Mouse (Mus musculus) bone marrow, adult 2 months (tissue): ENCODE data around the gene Olfr195. TPM values are rescaled to one million over a fixed set of nuclear protein-coding genes. Genes with fewer than 3 reads are reported as not detected.
"Not testable (repeated sequence)": the region's sequence is repeated elsewhere in the genome, so short reads cannot be mapped to it uniquely, and the experiment has no call there.

Experiments
- H3K27ac ChIP-seq: fragments of 200-500 bp; 2 replicates; pipeline ENCODE4 v1.5.1; 2012; ENCODE audit warnings: low read depth, mild to moderate bottlenecking, control low read depth, inconsistent platforms, low read length; ENCODE audit not compliant: control insufficient read depth, poor library complexity, insufficient read depth
- H3K4me1 ChIP-seq: fragments of 200-500 bp; 2 replicates; pipeline ENCODE4 v1.6.1; 2011; ENCODE audit warnings: low read length; ENCODE audit not compliant: control insufficient read depth, insufficient read depth
- H3K4me3 ChIP-seq: fragments of 200-500 bp; replicated peaks from 2 replicates; pipeline ENCODE3; 2011; ENCODE audit warnings: mild to moderate bottlenecking, low read depth, low read length, control low read depth; ENCODE audit not compliant: control insufficient read depth
- CTCF ChIP-seq: fragments of 200-500 bp; IDR thresholded peaks from 2 replicates; pipeline ENCODE4 v1.5.1; 2011; ENCODE audit warnings: low read length, control low read depth; ENCODE audit not compliant: control insufficient read depth, insufficient read depth
- POLR2A ChIP-seq: fragments of 200-500 bp; IDR thresholded peaks from 2 replicates; pipeline ENCODE4 v1.6.1; 2011; ENCODE audit warnings: low read depth, mild to moderate bottlenecking, control low read depth, low read length, borderline replicate concordance; ENCODE audit not compliant: control insufficient read depth
- WGBS: fragments of 180-500 bp; shearing (Covaris S2); methylation state at CpG from one replicate; pipeline ENCODE4 v1.1.7; 2018; 5-methylcytosine and 5-hydroxymethylcytosine counted together
- polyA plus RNA-seq: library from polyadenylated mRNA; stranded (reverse); fragments of >200 nt; gene quantifications from 2 replicates; pipeline ENCODE4 v1.2.4, GENCODE M21; 2011; ENCODE audit warnings: low replicate concordance; ENCODE audit not compliant: missing spikeins, insufficient read depth, insufficient read length

Olfr195 gene
- not detected in 2 replicates for polyA plus RNA-seq

GRCm38 (mm10) chr16:59146746-59147145 lies at the start of gene Olfr195:
Olfr195 (plus strand) TSS chr16:59147046.
- TF ChIP-seq POLR2A (no peak), CTCF (no peak)
- H3K4me1 ChIP-seq: no peaks in the 10 kb centered on the region
- WGBS: 77% methylated on average over 1 of the region's 1 CpGs
- no peak within 1 kb of the TSS for H3K27ac ChIP-seq
- H3K4me3 ChIP-seq: no peak within 1 kb of the TSS

GRCm38 (mm10) chr16:59105312-59105711 lies 41.5 kb upstream of the Olfr195 start:
- TF ChIP-seq CTCF (no peak), POLR2A (no peak)
- no peak overlapping the region for H3K4me3 ChIP-seq
- H3K27ac ChIP-seq: no peak overlapping the region
- no peaks in the 10 kb centered on the region for H3K4me1 ChIP-seq
- WGBS: 64% methylated on average over 2 of the region's 2 CpGs

- H3K27ac ChIP-seq, H3K4me3 ChIP-seq, H3K4me1 ChIP-seq: not testable (repeated sequence)
- 50% methylated on average over 5 of the region's 5 CpGs for WGBS
These were observed 38.3 kb upstream of the Olfr195 start for GRCm38 (mm10) chr16:59108522-59108921.

GRCm38 (mm10) chr16:59111781-59112180 lies 35.1 kb upstream of the Olfr195 start, which contains the start of gene Olfr193:
Olfr193 (minus strand) TSS chr16:59111881.
- TF ChIP-seq CTCF: no peak
- no peak for TF ChIP-seq POLR2A
- Histone ChIP-seq H3K4me1 (no peaks in the 10 kb centered on the region), H3K4me3 (no peak within 1 kb of the TSS), H3K27ac (no peak within 1 kb of the TSS)
- 70% methylated on average over 1 of the region's 1 CpGs for WGBS

GRCm38 (mm10) chr16:59120969-59121368 lies 25.9 kb upstream of the Olfr195 start, which contains the start of gene Olfr194:
Olfr194 (minus strand) TSS chr16:59121069.
- no peaks in the 10 kb centered on the region for H3K4me1 ChIP-seq
- H3K4me3 ChIP-seq: no peak within 1 kb of the TSS
- no peak within 1 kb of the TSS for H3K27ac ChIP-seq
- no peak for TF ChIP-seq POLR2A
- no peak for TF ChIP-seq CTCF

- no peaks in the 10 kb centered on the region for H3K4me1 ChIP-seq
- no peak for TF ChIP-seq CTCF
- no peak for TF ChIP-seq POLR2A
- no peak overlapping the region for H3K27ac ChIP-seq
- 79% methylated on average over 1 of the region's 1 CpGs for WGBS
- H3K4me3 ChIP-seq: no peak overlapping the region
These were observed 16.1 kb upstream of the Olfr195 start for GRCm38 (mm10) chr16:59130740-59131139.

GRCm38 (mm10) chr16:59141105-59141504 lies 5.7 kb upstream of the Olfr195 start:
- TF ChIP-seq CTCF (no peak), POLR2A (no peak)
- H3K4me1 ChIP-seq: no peaks in the 10 kb centered on the region
- H3K4me3 ChIP-seq: no peak overlapping the region
- no peak overlapping the region for H3K27ac ChIP-seq

GRCm38 (mm10) chr16:59151996-59152395 lies 5.2 kb downstream of the Olfr195 start:
- no peaks in the 10 kb centered on the region for H3K4me1 ChIP-seq
- WGBS: 74% methylated on average over 2 of the region's 2 CpGs
- no peak overlapping the region for H3K27ac ChIP-seq
- TF ChIP-seq CTCF: no peak
- TF ChIP-seq POLR2A: no peak
- H3K4me3 ChIP-seq: no peak overlapping the region

- Histone ChIP-seq H3K4me3 (no peak within 1 kb of the TSS), H3K27ac (no peak within 1 kb of the TSS), H3K4me1 (no peaks in the 10 kb centered on the region)
- TF ChIP-seq CTCF: no peak
- no peak for TF ChIP-seq POLR2A
- WGBS: 60% methylated on average over 3 of the region's 3 CpGs
These were observed 23.5 kb downstream of the Olfr195 start, which contains the start of gene Olfr196 for GRCm38 (mm10) chr16:59170354-59170753. Olfr196 (minus strand) TSS chr16:59170454.

Other genes starting within 250 kb of the Olfr195 start
- not detected in 2 replicates for gene Olfr181, start 218.3 kb upstream of the Olfr195 start, polyA plus RNA-seq
- gene Olfr180, start 217.7 kb upstream of the Olfr195 start, polyA plus RNA-seq: not detected in 2 replicates
- not detected in 2 replicates for gene Olfr183, start 151.7 kb upstream of the Olfr195 start, polyA plus RNA-seq
- not detected in 2 replicates for gene Olfr186, start 116.8 kb upstream of the Olfr195 start, polyA plus RNA-seq
- not detected in 2 replicates for gene Olfr187, start 107.3 kb upstream of the Olfr195 start, polyA plus RNA-seq
- gene Olfr190, start 69.0 kb upstream of the Olfr195 start, polyA plus RNA-seq: 0.32 TPM in 1 of 2 replicates, not detected in the other
- gene Olfr191, start 57.2 kb upstream of the Olfr195 start, polyA plus RNA-seq: not detected in 2 replicates
- not detected in 2 replicates for gene Olfr193, start 35.2 kb upstream of the Olfr195 start, polyA plus RNA-seq
- gene Olfr194, start 26.0 kb upstream of the Olfr195 start, polyA plus RNA-seq: not detected in 2 replicates
- gene Olfr196, start 23.4 kb downstream of the Olfr195 start, polyA plus RNA-seq: not detected in 2 replicates
- gene Olfr198, start 56.5 kb downstream of the Olfr195 start, polyA plus RNA-seq: not detected in 2 replicates
- gene Olfr199, start 72.7 kb downstream of the Olfr195 start, polyA plus RNA-seq: not detected in 2 replicates
- gene Olfr201, start 125.6 kb downstream of the Olfr195 start, polyA plus RNA-seq: not detected in 2 replicates
- gene Olfr202, start 139.7 kb downstream of the Olfr195 start, polyA plus RNA-seq: not detected in 2 replicates
- gene Olfr203, start 151.8 kb downstream of the Olfr195 start, polyA plus RNA-seq: not detected in 2 replicates
- not detected in 2 replicates for gene Olfr204, start 171.2 kb downstream of the Olfr195 start, polyA plus RNA-seq
- not detected in 2 replicates for gene Olfr205, start 184.1 kb downstream of the Olfr195 start, polyA plus RNA-seq
- gene Olfr206, start 202.2 kb downstream of the Olfr195 start, polyA plus RNA-seq: not detected in 2 replicates
- not detected in 2 replicates for gene Olfr209, start 216.9 kb downstream of the Olfr195 start, polyA plus RNA-seq